Mouse (Mus musculus): Measurements from ENCODE around the gene Mcm9.
A peak's percentile ranks its signal among the peaks of the same experiment; 100 is the strongest.

GRCm38 (mm10) chr10:53509158-53509773 lies 121.0 kb downstream of the Mcm9 start:
- TF ChIP-seq CTCF (IDR thresholded peaks at IDR 0.05; ENCODE audit: borderline replicate concordance, extremely low read depth, insufficient read depth, insufficient read length), result peak; percentile 69
- TF ChIP-seq POLR2A (IDR thresholded peaks at IDR 0.05; ENCODE audit: borderline replicate concordance, extremely low read depth, insufficient read depth, insufficient read length, poor library complexity, severe bottlenecking), result no peak
